Mouse (Mus musculus): ENCODE results near the gene Gm21292. TPM values are rescaled to one million over a fixed set of nuclear protein-coding genes. Genes with fewer than 3 reads are reported as not detected.
"Not testable (repeated sequence)": the region's sequence is repeated elsewhere in the genome, so short reads cannot be mapped to it uniquely, and the experiment has no call there.

Gm21292 gene
- not detected in 2 replicates for polyA plus RNA-seq (2014; fragmentation: Nextera tagmentation; extraction: Ambion mirVana)

- H3K27ac ChIP-seq (ENCODE audit: low read depth, low read length); H3K4me2 ChIP-seq (ENCODE audit: low read length); H3K9ac ChIP-seq (ENCODE audit: low read length); H3K36me3 ChIP-seq (ENCODE audit: control insufficient read depth, insufficient read depth, low read length); DNase-seq (ENCODE audit: low spot score); ATAC-seq; H3K4me1 ChIP-seq (ENCODE audit: control insufficient read depth, insufficient read depth, low read length); H3K4me3 ChIP-seq (ENCODE audit: low read depth, low read length); H3K9me3 ChIP-seq (replicated peaks; ENCODE audit: control insufficient read depth, low read length); H3K27me3 ChIP-seq (replicated peaks; ENCODE audit: control insufficient read depth, insufficient read depth, low read length): not testable (repeated sequence)
- WGBS, result no CpG with 5 or more reads among the region's 2 CpGs
These were observed at the start of gene Gm21292 for GRCm38 (mm10) chrY:9133824-9134223. Gene Gm21292, minus strand, starts transcription at chrY:9133924.

Other genes with a start within 250 kb of the Gm21292 start
- not detected in 2 replicates for gene Gm21721, start 68.3 kb upstream of the Gm21292 start, polyA plus RNA-seq (2014; fragmentation: Nextera tagmentation; extraction: Ambion mirVana)
- not detected in 2 replicates for gene Gm21812, start 213.3 kb upstream of the Gm21292 start, polyA plus RNA-seq (2014; fragmentation: Nextera tagmentation; extraction: Ambion mirVana)